Mouse (Mus musculus) leukemia stem cell, adult 10-12 weeks (primary cell): ENCODE measurements around the gene Ehmt2. TPM values are rescaled to one million over a fixed set of nuclear protein-coding genes. Genes with fewer than 3 reads are reported as not detected.

Experiments used
- polyA plus RNA-seq: library from polyadenylated mRNA; stranded (reverse); fragments of >175 nt; gene quantifications from 2 replicates; pipeline ENCODE4 v1.2.3, GENCODE M21; 2012; ENCODE audit warnings: low replicate concordance

The Ehmt2 gene
- polyA plus RNA-seq, result 427 and 438 TPM in 2 replicates

GRCm38 (mm10) chr17:34898160-34898586 lies at the start of gene Ehmt2, which contains the start of gene C2:
Ehmt2 (plus strand) TSS chr17:34898469.
C2 (minus strand) TSS chr17:34898265.

GRCm38 (mm10) chr17:34849722-34850516 lies 48.4 kb upstream of the Ehmt2 start, which contains the start of the genes Skiv2l and Nelfe:
Skiv2l (minus strand) TSS chr17:34850210.
Nelfe (plus strand) TSS chr17:34850391.

GRCm38 (mm10) chr17:34862416-34863081 lies 35.7 kb upstream of the Ehmt2 start, which contains the start of gene Cfb:
Cfb (minus strand) TSS chr17:34862518.

GRCm38 (mm10) chr17:34879336-34879879 lies 18.9 kb upstream of the Ehmt2 start, which contains the start of gene Zbtb12:
Zbtb12 (plus strand) TSS chr17:34879483.

GRCm38 (mm10) chr17:34881683-34882310 lies 16.5 kb upstream of the Ehmt2 start, which contains the start of gene Gm20547:
Gm20547 (minus strand) TSS chr17:34882042.

GRCm38 (mm10) chr17:34913930-34914665 lies 15.8 kb downstream of the Ehmt2 start, which contains the start of gene Slc44a4:
Slc44a4 (plus strand) TSS chr17:34914466.

GRCm38 (mm10) chr17:34931061-34931734 lies 32.9 kb downstream of the Ehmt2 start, which contains the start of gene Neu1:
Neu1 (plus strand) TSS chr17:34931253.

GRCm38 (mm10) chr17:34959130-34959778 lies 61.0 kb downstream of the Ehmt2 start, which contains the start of gene Hspa1b:
Hspa1b (minus strand) TSS chr17:34959238.

Other genes with a start within 250 kb of the Ehmt2 start
- 0.32 and 1.9 TPM in 2 replicates for gene Tnxb, start 227.9 kb upstream of the Ehmt2 start, polyA plus RNA-seq
- gene C4b, start 154.6 kb upstream of the Ehmt2 start, polyA plus RNA-seq, result 0.87 and 2.9 TPM in 2 replicates
- gene Cyp21a1, start 93.9 kb upstream of the Ehmt2 start, polyA plus RNA-seq, result 0.54 TPM in 1 of 2 replicates, not detected in the other
- 62.8 and 63.3 TPM in 2 replicates for gene Stk19, start 61.5 kb upstream of the Ehmt2 start, polyA plus RNA-seq
- gene Dxo, start 61.5 kb upstream of the Ehmt2 start, polyA plus RNA-seq, result 50.7 and 116 TPM in 2 replicates
- 53.7 and 54.2 TPM in 2 replicates for gene Skiv2l, start 48.3 kb upstream of the Ehmt2 start, polyA plus RNA-seq
- gene Nelfe, start 48.1 kb upstream of the Ehmt2 start, polyA plus RNA-seq, result 121 and 205 TPM in 2 replicates
- 0.41 and 1.5 TPM in 2 replicates for gene Cfb, start 36.0 kb upstream of the Ehmt2 start, polyA plus RNA-seq
- 6.4 and 10.1 TPM in 2 replicates for gene Zbtb12, start 19.0 kb upstream of the Ehmt2 start, polyA plus RNA-seq
- 0.10 TPM in 1 of 2 replicates, not detected in the other for gene Gm20547, start 16.4 kb upstream of the Ehmt2 start, polyA plus RNA-seq
- gene C2, start 204 bp upstream of the Ehmt2 start, polyA plus RNA-seq, result 1.3 and 3.9 TPM in 2 replicates
- gene Slc44a4, start 16.0 kb downstream of the Ehmt2 start, polyA plus RNA-seq, result not detected in 2 replicates
- 22.5 and 43.0 TPM in 2 replicates for gene Neu1, start 32.8 kb downstream of the Ehmt2 start, polyA plus RNA-seq
- gene Hspa1b, start 60.8 kb downstream of the Ehmt2 start, polyA plus RNA-seq, result 16.5 and 41.3 TPM in 2 replicates
- gene Gm20481, start 71.4 kb downstream of the Ehmt2 start, polyA plus RNA-seq, result not detected in 2 replicates
- 3.5 and 6.7 TPM in 2 replicates for gene Hspa1a, start 73.7 kb downstream of the Ehmt2 start, polyA plus RNA-seq
- not detected in 2 replicates for gene Hspa1l, start 74.2 kb downstream of the Ehmt2 start, polyA plus RNA-seq
- gene Lsm2, start 83.4 kb downstream of the Ehmt2 start, polyA plus RNA-seq, result 146 and 328 TPM in 2 replicates
- 1,671 and 2,394 TPM in 2 replicates for gene Vars, start 102.5 kb downstream of the Ehmt2 start, polyA plus RNA-seq
- gene Vwa7, start 118.1 kb downstream of the Ehmt2 start, polyA plus RNA-seq, result 1.2 and 1.8 TPM in 2 replicates
- 8.2 and 32.0 TPM in 2 replicates for gene Sapcd1, start 129.5 kb downstream of the Ehmt2 start, polyA plus RNA-seq
- 33.3 and 82.0 TPM in 2 replicates for gene Msh5, start 148.3 kb downstream of the Ehmt2 start, polyA plus RNA-seq
- gene Clic1, start 151.5 kb downstream of the Ehmt2 start, polyA plus RNA-seq, result 197 and 295 TPM in 2 replicates
- gene Ddah2, start 160.6 kb downstream of the Ehmt2 start, polyA plus RNA-seq, result 22.4 and 54.0 TPM in 2 replicates
- gene Ly6g6c, start 166.9 kb downstream of the Ehmt2 start, polyA plus RNA-seq, result 0.34 TPM in 1 of 2 replicates, not detected in the other
- 0.27 and 0.54 TPM in 2 replicates for gene Mpig6b, start 167.7 kb downstream of the Ehmt2 start, polyA plus RNA-seq
- gene Ly6g6e, start 178.4 kb downstream of the Ehmt2 start, polyA plus RNA-seq, result not detected in 2 replicates
- not detected in 2 replicates for gene Ly6g6d, start 179.6 kb downstream of the Ehmt2 start, polyA plus RNA-seq
- gene Ly6g6f, start 187.1 kb downstream of the Ehmt2 start, polyA plus RNA-seq, result 0.31 TPM in 1 of 2 replicates, not detected in the other
- 312 and 354 TPM in 2 replicates for gene Abhd16a, start 190.8 kb downstream of the Ehmt2 start, polyA plus RNA-seq
- gene Ly6g5c, start 209.8 kb downstream of the Ehmt2 start, polyA plus RNA-seq, result not detected in 2 replicates
- 0.71 TPM in 1 of 2 replicates, not detected in the other for gene Ly6g5b, start 217.0 kb downstream of the Ehmt2 start, polyA plus RNA-seq
- gene Gpank1, start 223.0 kb downstream of the Ehmt2 start, polyA plus RNA-seq, result 76.3 and 112 TPM in 2 replicates
- gene Csnk2b, start 223.6 kb downstream of the Ehmt2 start, polyA plus RNA-seq, result 69.5 and 70.4 TPM in 2 replicates
- 9.5 and 12.1 TPM in 2 replicates for gene D17H6S53E, start 227.9 kb downstream of the Ehmt2 start, polyA plus RNA-seq
- 0.24 TPM in 1 of 2 replicates, not detected in the other for gene Apom, start 233.6 kb downstream of the Ehmt2 start, polyA plus RNA-seq
- 803 and 946 TPM in 2 replicates for gene Bag6, start 236.7 kb downstream of the Ehmt2 start, polyA plus RNA-seq